Mouse (Mus musculus) G1E (cell line): ENCODE data around the gene Bcl11b.

Source experiments
- CTCF ChIP-seq: IDR thresholded peaks from 2 replicates; pipeline ENCODE4 v1.5.1; 2012; ENCODE audit warnings: low read depth, low read length, inconsistent platforms, mixed read lengths
- GATA1 ChIP-seq: IDR thresholded peaks from 2 replicates; pipeline ENCODE4 v1.6.1; 2012; ENCODE audit warnings: borderline replicate concordance, low read length, inconsistent platforms, mixed read lengths
- POLR2AphosphoS5 ChIP-seq: IDR thresholded peaks from 2 replicates; pipeline ENCODE4 v1.6.1; 2012; ENCODE audit warnings: low read depth, low read length, inconsistent platforms; ENCODE audit not compliant: insufficient replicate concordance
- TAL1 ChIP-seq: conservative IDR thresholded peaks from 2 replicates; pipeline ENCODE4 v1.6.1; 2012; ENCODE audit warnings: low read depth, low read length, inconsistent platforms, mixed read lengths

DNA sequence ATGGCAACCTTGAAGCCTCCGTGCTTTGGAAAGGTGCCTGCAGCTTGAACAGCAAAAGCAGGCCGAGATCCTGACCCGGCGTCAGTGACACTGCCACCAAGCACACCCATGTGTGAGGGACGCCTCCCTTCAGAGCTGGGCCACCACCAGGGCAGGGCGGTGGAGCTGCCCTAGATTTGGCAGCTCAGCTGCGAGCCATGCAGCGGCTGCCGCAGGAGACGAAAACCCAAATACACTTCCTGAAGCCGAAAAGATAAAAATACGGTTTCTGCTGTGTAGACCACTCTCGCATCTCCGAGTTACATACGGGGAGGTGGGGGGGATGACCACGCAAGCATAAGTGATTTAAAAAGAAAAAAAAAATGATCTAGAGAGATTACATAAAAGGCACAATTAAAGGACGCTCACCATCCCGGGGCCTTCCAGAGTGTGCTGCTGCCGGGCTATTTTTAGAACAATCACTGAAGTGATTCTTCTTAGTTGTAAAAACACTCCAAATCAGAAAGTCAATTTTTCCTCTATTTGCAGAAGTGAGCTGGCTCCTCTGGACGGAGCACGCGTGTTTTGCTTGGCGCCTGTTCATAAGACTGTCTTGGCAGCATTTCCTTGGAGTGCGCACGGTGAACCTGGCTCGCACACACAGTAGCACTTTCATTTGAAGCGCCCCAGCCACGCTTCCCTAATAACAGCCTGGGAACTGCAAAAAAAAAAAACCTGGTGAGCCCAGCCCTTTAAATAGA lies 72.6 kb downstream of the Bcl11b start:
- TF ChIP-seq CTCF (no peak), GATA1 (no peak), POLR2AphosphoS5 (no peak), TAL1 (no peak)
